Mouse (Mus musculus): ENCODE results near the gene Ppef2. TPM values are rescaled to one million over a fixed set of nuclear protein-coding genes. Genes with fewer than 3 reads are reported as not detected.

The Ppef2 gene
- not detected in 2 replicates for total RNA-seq (2017)

- no peak for ATAC-seq (replicated peaks in 1 of 2; ENCODE audit: insufficient read depth in 1 of 2, low FRiP score in 2 of 2, low TSS enrichment in 1 of 2, low read depth in 1 of 2, poor library complexity in 2 of 2, severe bottlenecking in 2 of 2)
Observed at GRCm38 (mm10) chr5:92256218-92256617, at the start of gene Ppef2. Gene Ppef2, minus strand, starts transcription at chr5:92256278.

- no peak for ATAC-seq (replicated peaks in 1 of 2; ENCODE audit: insufficient read depth in 1 of 2, low FRiP score in 2 of 2, low TSS enrichment in 1 of 2, low read depth in 1 of 2, poor library complexity in 2 of 2, severe bottlenecking in 2 of 2)
Observed at GRCm38 (mm10) chr5:92304291-92304690, 48.2 kb upstream of the Ppef2 start.

GRCm38 (mm10) chr5:92302149-92302840, 46.2 kb upstream of the Ppef2 start:
- no peak for ATAC-seq (replicated peaks in 1 of 2; ENCODE audit: insufficient read depth in 1 of 2, low FRiP score in 2 of 2, low TSS enrichment in 1 of 2, low read depth in 1 of 2, poor library complexity in 2 of 2, severe bottlenecking in 2 of 2)

GRCm38 (mm10) chr5:92294525-92294924, 38.4 kb upstream of the Ppef2 start:
- no peak for ATAC-seq (replicated peaks in 1 of 2; ENCODE audit: insufficient read depth in 1 of 2, low FRiP score in 2 of 2, low TSS enrichment in 1 of 2, low read depth in 1 of 2, poor library complexity in 2 of 2, severe bottlenecking in 2 of 2)

GRCm38 (mm10) chr5:92291652-92292414, 35.8 kb upstream of the Ppef2 start:
- no peak for ATAC-seq (replicated peaks in 1 of 2; ENCODE audit: insufficient read depth in 1 of 2, low FRiP score in 2 of 2, low TSS enrichment in 1 of 2, low read depth in 1 of 2, poor library complexity in 2 of 2, severe bottlenecking in 2 of 2)

GRCm38 (mm10) chr5:92287840-92288239, 31.8 kb upstream of the Ppef2 start:
- ATAC-seq (replicated peaks in 1 of 2; ENCODE audit: insufficient read depth in 1 of 2, low FRiP score in 2 of 2, low TSS enrichment in 1 of 2, low read depth in 1 of 2, poor library complexity in 2 of 2, severe bottlenecking in 2 of 2): no peak

- no peak for ATAC-seq (replicated peaks in 1 of 2; ENCODE audit: insufficient read depth in 1 of 2, low FRiP score in 2 of 2, low TSS enrichment in 1 of 2, low read depth in 1 of 2, poor library complexity in 2 of 2, severe bottlenecking in 2 of 2)
Observed at GRCm38 (mm10) chr5:92283107-92283506, 27.0 kb upstream of the Ppef2 start.

GRCm38 (mm10) chr5:92282571-92282970, 26.5 kb upstream of the Ppef2 start:
- ATAC-seq (replicated peaks in 1 of 2; ENCODE audit: insufficient read depth in 1 of 2, low FRiP score in 2 of 2, low TSS enrichment in 1 of 2, low read depth in 1 of 2, poor library complexity in 2 of 2, severe bottlenecking in 2 of 2): no peak

- ATAC-seq (replicated peaks in 1 of 2; ENCODE audit: insufficient read depth in 1 of 2, low FRiP score in 2 of 2, low TSS enrichment in 1 of 2, low read depth in 1 of 2, poor library complexity in 2 of 2, severe bottlenecking in 2 of 2): peak; percentile 73 to 83
Observed at GRCm38 (mm10) chr5:92278942-92279537, 23.0 kb upstream of the Ppef2 start.

- peak; percentile 83 to 85 for ATAC-seq (replicated peaks in 1 of 2; ENCODE audit: insufficient read depth in 1 of 2, low FRiP score in 2 of 2, low TSS enrichment in 1 of 2, low read depth in 1 of 2, poor library complexity in 2 of 2, severe bottlenecking in 2 of 2)
Observed at GRCm38 (mm10) chr5:92277437-92278394, 21.6 kb upstream of the Ppef2 start, which contains the start of gene Naaa. Gene Naaa, minus strand, starts transcription at chr5:92278170.

- peak; percentile 22 to 78; a peak in 2 of 4 replicates for ATAC-seq (replicated peaks in 1 of 2; ENCODE audit: insufficient read depth in 1 of 2, low FRiP score in 2 of 2, low TSS enrichment in 1 of 2, low read depth in 1 of 2, poor library complexity in 2 of 2, severe bottlenecking in 2 of 2)
Observed at GRCm38 (mm10) chr5:92270496-92270895, 14.4 kb upstream of the Ppef2 start.

GRCm38 (mm10) chr5:92263761-92264359, 7.8 kb upstream of the Ppef2 start:
- ATAC-seq (replicated peaks in 1 of 2; ENCODE audit: insufficient read depth in 1 of 2, low FRiP score in 2 of 2, low TSS enrichment in 1 of 2, low read depth in 1 of 2, poor library complexity in 2 of 2, severe bottlenecking in 2 of 2): no peak

- no peak; a peak in 1 of 4 replicates for ATAC-seq (replicated peaks in 1 of 2; ENCODE audit: insufficient read depth in 1 of 2, low FRiP score in 2 of 2, low TSS enrichment in 1 of 2, low read depth in 1 of 2, poor library complexity in 2 of 2, severe bottlenecking in 2 of 2)
Observed at GRCm38 (mm10) chr5:92262646-92263045, 6.6 kb upstream of the Ppef2 start.

- peak; percentile 66 to 72; a peak in 3 of 4 replicates for ATAC-seq (replicated peaks in 1 of 2; ENCODE audit: insufficient read depth in 1 of 2, low FRiP score in 2 of 2, low TSS enrichment in 1 of 2, low read depth in 1 of 2, poor library complexity in 2 of 2, severe bottlenecking in 2 of 2)
Observed at GRCm38 (mm10) chr5:92254476-92254875, 1.6 kb downstream of the Ppef2 start.

- no peak; a peak in 1 of 4 replicates for ATAC-seq (replicated peaks in 1 of 2; ENCODE audit: insufficient read depth in 1 of 2, low FRiP score in 2 of 2, low TSS enrichment in 1 of 2, low read depth in 1 of 2, poor library complexity in 2 of 2, severe bottlenecking in 2 of 2)
Observed at GRCm38 (mm10) chr5:92252797-92253343, 3.2 kb downstream of the Ppef2 start.

GRCm38 (mm10) chr5:92252031-92252430, 4.0 kb downstream of the Ppef2 start:
- ATAC-seq (replicated peaks in 1 of 2; ENCODE audit: insufficient read depth in 1 of 2, low FRiP score in 2 of 2, low TSS enrichment in 1 of 2, low read depth in 1 of 2, poor library complexity in 2 of 2, severe bottlenecking in 2 of 2): no peak
